ENCODE assay signal across 27 mouse cellular contexts in genomic region chr1:31088686-31089085, GRCm38 (mm10).
"Had no signal": no experiment of that assay in that cellular context is flagged by ENCODE, and none has a peak within 500 bp of the region (broad histone marks: within the 10 kb centered on the region; RNA-seq: fewer than 3 reads in every experiment).

No protein-coding gene starts in this region.

- H3K9ac ChIP-seq: heart, embryonic 13.5 days; heart, embryonic 15.5 days; hindbrain, embryonic 12.5 days; hindbrain, embryonic 14.5 days; limb, embryonic 12.5 days; liver, embryonic 13.5 days; liver, embryonic 15.5 days had no signal

- H3K9me3 ChIP-seq: heart, embryonic 13.5 days; heart, embryonic 15.5 days; hindbrain, embryonic 10.5 days; hindbrain, embryonic 12.5 days; limb, embryonic 10.5 days; limb, embryonic 12.5 days; liver, embryonic 13.5 days; liver, embryonic 15.5 days had no signal

- H3K4me2 ChIP-seq: heart, embryonic 11.5 days; heart, embryonic 13.5 days; heart, embryonic 15.5 days; hindbrain, embryonic 12.5 days; hindbrain, embryonic 14.5 days; limb, embryonic 12.5 days; liver, embryonic 11.5 days; liver, embryonic 13.5 days; liver, embryonic 15.5 days had no signal

- H3K4me3 ChIP-seq: gastrocnemius, adult 2 months; heart, adult 2 months; heart, embryonic 13.5 days; heart, embryonic 15.5 days; hindbrain, embryonic 10.5 days; hindbrain, embryonic 12.5 days; limb, embryonic 10.5 days; limb, embryonic 12.5 days; liver, embryonic 13.5 days; liver, embryonic 15.5 days had no signal

- H3K27ac ChIP-seq: gastrocnemius, adult 2 months; heart, adult 2 months; heart, embryonic 13.5 days; heart, embryonic 15.5 days; hindbrain, embryonic 10.5 days; hindbrain, embryonic 12.5 days; hindbrain, embryonic 14.5 days; limb, embryonic 10.5 days; limb, embryonic 12.5 days; liver, embryonic 13.5 days; liver, embryonic 15.5 days had no signal

- H3K36me3 ChIP-seq: heart, embryonic 13.5 days; heart, embryonic 15.5 days; hindbrain, embryonic 10.5 days; hindbrain, embryonic 12.5 days; limb, embryonic 10.5 days; limb, embryonic 12.5 days; liver, embryonic 13.5 days; liver, embryonic 15.5 days had no signal

- DNase-seq: gastrocnemius, adult 2 months; gastrocnemius, postnatal 10 days; gastrocnemius, postnatal 25 days; heart, adult 2 months; heart, postnatal 4 days; kidney, adult 11 months; kidney, adult 2 months; kidney, adult 9 months; kidney, postnatal 10 days; kidney, postnatal 25 days; kidney, postnatal 4 days; layer of hippocampus, adult 9-11 months; layer of hippocampus, postnatal 36 days; liver; liver, embryonic 13.5 days had no signal

- H3K27me3 ChIP-seq: heart, embryonic 13.5 days; heart, embryonic 15.5 days; hindbrain, embryonic 12.5 days; limb, embryonic 12.5 days; liver, embryonic 13.5 days; liver, embryonic 15.5 days had no signal

- H3K4me1 ChIP-seq: heart, embryonic 15.5 days; hindbrain, embryonic 10.5 days; hindbrain, embryonic 12.5 days; limb, embryonic 10.5 days; limb, embryonic 12.5 days; liver, embryonic 13.5 days; liver, embryonic 15.5 days had no signal

- ATAC-seq: hindbrain, embryonic 16.5 days; inflammation-experienced regulatory T-cells, adult 6 months had no signal
